Mouse (Mus musculus): ENCODE results near the gene Lcn10.

DNA sequence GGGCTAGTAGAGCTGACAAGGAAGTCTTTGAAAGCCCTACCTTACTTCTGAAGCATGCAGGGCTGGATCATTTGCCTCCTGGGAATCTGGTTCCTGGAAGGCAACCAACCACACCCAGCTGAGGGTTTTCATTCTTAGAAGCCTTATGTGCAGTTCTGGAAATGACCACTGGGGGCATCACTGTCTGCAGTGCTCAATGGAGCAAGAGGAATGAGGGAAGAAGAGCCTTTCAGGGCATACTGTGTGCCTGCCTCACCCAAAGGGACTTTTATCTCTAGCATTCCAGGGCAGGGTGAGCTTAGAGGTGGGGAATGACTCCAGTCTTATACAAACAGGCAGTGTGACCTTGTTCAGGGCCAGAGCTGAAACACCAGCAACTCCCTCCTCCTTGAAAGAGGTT, 12.1 kb downstream of the Lcn10 start:
- peak; percentile 58; the same call in 1 of the 2 replicates for TF ChIP-seq CTCF (IDR thresholded peaks at IDR 0.05; ENCODE audit: extremely low read depth, insufficient read depth, insufficient read length, insufficient replicate concordance)
- no peak for TF ChIP-seq POLR2A (IDR thresholded peaks at IDR 0.05; ENCODE audit: low read depth, low read length)
